Mouse (Mus musculus) T-helper 2 cell (primary cell): ENCODE results near the gene Magi1.

Source experiments
- in situ Hi-C: fragments of 300-600 bp; cut with MboI, MseI; formaldehyde crosslinking; loops from one replicate; pipeline ENCODE4 v1.15.1; 2025; ENCODE audit warnings: high pct_unique_total_duplicates

Gene Magi1

DNA sequence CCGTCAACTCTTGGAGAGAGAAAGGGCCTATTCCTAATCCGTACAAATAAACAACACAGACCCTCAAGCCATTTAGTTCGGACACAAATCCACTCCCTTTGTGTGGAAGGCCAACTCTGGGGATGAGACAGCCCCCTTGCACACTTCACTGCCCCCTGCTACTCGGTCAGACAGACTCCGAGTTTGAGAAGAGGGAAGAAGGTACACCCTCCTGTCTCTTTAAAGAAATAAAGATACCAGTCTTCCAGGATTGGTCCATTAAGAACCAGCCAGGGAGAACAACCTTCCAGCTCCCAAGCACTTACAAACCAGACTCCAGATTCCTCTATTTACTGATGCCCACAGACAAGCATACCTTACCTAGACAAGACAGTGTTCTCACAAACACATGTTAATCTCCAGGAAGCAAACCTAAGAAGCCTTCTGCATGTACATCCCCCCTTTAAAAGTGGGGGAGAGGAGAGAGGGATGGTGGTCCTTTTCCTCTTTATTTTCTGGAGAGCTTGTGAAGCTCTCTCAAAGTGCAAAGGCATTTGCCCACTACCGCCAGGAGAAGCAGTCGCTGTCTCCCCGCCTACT, 371.6 kb downstream of the Magi1 start:
- in situ Hi-C loops: no loop called here

GRCm38 (mm10) chr6:93911420-93911819, 372.3 kb downstream of the Magi1 start:
- in situ Hi-C loops: no loop called here

- in situ Hi-C loops: no loop called here
These were observed 373.7 kb downstream of the Magi1 start for GRCm38 (mm10) chr6:93909976-93910375.

GRCm38 (mm10) chr6:93904987-93905386, 378.7 kb downstream of the Magi1 start:
- in situ Hi-C loops: no loop called here

GRCm38 (mm10) chr6:93902239-93902638, 381.5 kb downstream of the Magi1 start:
- in situ Hi-C loops: no loop called here

DNA sequence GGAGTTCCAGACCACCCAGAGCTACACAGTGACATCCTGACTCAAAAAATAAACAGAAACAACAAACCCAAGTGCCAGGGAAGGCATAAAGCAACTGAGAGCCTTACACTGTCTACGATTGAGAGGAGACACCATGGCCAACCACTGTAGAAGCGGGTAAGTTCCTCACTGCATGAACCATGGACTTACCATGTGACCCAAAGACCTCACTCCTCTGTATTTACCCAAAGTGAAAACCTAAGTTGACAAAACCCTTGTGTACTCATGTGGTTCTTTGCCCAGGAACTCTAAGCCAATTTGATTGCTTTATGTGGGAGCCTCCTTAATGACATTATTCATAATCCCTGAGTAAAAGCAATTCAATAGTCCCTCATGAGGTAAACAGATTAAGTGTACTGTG, 382.3 kb downstream of the Magi1 start:
- in situ Hi-C loops: no loop called here

GRCm38 (mm10) chr6:93897512-93897911, 386.2 kb downstream of the Magi1 start:
- in situ Hi-C loops: no loop called here

- in situ Hi-C loops: no loop called here
These were observed 388.0 kb downstream of the Magi1 start for GRCm38 (mm10) chr6:93895721-93896120.

DNA sequence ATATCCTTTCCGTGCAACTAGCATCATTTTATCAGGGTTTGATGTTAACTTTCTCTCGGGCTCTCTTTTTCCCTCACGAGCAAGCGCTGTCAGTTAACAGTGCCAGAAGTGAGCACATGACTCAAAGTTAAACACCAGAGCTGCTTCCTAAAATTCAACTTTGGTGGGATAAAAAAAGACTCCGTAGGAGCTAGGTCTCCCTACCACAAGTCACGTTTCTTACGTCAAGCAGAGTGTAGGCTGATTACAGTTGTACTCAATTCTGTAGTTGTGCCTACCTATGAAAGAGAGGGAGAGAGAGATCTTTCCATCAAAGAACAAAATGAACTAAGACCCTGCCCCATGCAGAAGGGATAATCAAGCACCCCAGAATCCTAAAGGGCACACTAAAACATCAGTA, 389.8 kb downstream of the Magi1 start:
- in situ Hi-C loops: no loop called here

- in situ Hi-C loops: no loop called here
These were observed 390.8 kb downstream of the Magi1 start for GRCm38 (mm10) chr6:93892922-93893321.

DNA sequence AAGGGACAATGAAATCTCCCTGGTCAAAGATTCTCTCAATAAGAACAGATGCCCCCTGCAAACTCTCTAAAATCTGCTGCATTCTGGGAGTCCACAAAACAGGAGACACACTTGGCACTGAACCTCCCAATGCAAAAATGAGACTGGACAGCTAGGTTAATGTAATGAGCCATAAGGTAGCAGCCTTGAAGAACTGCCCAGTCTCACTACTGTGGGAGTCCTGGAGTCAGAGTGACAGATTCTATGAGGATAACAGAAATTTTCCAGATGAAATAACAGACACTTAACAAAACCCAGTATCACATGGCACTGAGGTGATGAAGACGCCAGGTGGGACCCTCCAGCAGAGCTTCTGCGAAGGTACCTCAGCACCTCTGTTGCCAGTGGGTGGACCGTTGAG, 393.7 kb downstream of the Magi1 start:
- in situ Hi-C loops: no loop called here

GRCm38 (mm10) chr6:93877337-93877736, 406.4 kb downstream of the Magi1 start:
- in situ Hi-C loops: no loop called here

DNA sequence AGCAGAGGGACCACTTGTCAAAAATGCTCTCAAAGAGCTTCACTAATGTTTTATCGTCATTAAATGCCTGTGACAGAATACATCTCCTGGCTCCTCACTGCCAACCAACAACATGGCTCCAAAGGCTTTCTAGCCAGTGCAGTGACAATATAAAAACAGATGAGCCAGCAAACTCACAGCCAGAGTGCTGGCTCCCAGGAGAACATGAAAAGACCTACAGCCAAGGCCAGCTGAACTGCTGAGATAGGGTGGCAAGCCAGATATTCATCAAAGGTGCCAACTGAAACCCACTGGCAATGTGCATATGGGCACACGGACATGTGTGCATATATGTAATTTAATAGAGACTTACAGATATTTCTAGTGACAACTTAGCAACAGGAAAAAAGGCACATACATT, 408.8 kb downstream of the Magi1 start:
- in situ Hi-C loops: no loop called here

DNA sequence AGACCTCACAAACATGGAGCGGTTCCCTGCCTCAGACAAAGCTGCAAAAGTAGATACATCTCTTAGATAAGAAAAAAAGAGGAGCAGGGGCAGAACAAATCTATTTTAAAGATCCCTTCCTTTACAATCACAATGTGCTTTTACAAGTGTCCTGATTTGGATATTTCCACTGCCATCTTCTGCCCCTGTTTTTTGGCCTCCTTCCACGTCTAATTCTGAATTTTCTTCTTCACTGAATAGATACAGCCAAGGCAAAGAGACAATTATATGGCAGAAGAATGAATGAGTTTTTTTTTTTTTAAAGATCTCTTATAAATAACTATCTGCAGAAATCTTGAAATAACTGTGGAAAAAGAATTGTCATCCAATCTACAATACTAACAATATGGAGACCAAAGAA, 409.3 kb downstream of the Magi1 start:
- in situ Hi-C loops: no loop called here

GRCm38 (mm10) chr6:93873536-93873935, 410.2 kb downstream of the Magi1 start:
- in situ Hi-C loops: no loop called here

DNA sequence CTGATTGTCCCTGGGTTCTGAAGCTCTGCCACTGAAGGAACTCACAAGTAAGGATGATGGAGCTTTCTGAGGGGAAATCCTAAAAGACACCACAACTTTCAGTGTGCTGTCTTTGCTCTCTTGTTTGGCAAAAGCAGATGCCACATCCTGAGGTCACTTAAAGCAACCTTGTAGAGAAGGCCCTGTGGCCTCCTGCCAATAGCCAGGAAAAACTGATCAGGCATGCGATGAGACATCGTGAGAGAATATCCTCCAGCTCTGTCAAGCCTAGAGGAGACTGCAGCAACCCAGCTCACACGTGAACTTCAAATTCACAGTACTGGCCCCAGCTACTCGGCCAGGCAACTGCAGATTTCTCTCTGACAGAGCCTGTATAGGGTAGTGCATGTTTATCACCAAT, 412.2 kb downstream of the Magi1 start:
- in situ Hi-C loops: no loop called here

DNA sequence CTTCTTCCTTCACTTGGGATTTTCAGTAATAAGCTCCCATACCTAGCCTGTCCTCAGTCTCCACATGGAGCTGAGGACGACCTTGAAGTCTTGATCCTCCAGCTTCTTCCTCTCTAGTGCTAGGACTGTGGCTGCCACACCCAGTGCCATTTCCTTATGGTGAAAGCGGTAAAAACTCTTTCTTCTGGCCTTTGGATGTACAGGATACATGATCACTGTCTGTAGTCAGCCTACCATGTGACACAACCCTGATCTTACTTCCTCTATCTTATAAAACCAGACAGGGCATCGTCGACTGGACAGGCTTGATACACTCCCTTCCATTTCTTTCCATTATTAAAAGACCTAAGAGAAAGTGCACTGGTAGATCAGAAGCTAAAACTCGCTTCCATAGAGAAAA, 413.7 kb downstream of the Magi1 start:
- in situ Hi-C loops: no loop called here

DNA sequence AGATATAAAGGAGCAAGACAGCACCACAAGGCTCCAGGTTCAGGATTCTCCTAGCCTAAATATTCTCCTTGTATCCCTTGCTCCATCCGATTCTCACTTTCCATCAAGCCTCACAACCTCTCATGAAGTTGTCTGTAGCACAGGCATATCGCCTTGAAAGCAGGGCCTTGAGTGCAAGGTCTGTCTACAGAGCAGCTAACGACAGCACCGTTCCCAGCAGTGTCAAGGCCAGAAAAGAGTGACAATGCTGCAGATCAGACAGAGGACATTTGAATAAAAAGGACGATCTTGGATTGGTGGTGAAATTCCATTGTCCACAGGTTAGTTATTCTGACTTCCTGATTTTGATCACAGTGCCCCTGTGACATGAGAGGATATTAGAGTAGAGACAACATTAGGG, 421.5 kb downstream of the Magi1 start:
- in situ Hi-C loops: no loop called here

- in situ Hi-C loops: no loop called here
These were observed 426.9 kb downstream of the Magi1 start for GRCm38 (mm10) chr6:93856783-93857182.

DNA sequence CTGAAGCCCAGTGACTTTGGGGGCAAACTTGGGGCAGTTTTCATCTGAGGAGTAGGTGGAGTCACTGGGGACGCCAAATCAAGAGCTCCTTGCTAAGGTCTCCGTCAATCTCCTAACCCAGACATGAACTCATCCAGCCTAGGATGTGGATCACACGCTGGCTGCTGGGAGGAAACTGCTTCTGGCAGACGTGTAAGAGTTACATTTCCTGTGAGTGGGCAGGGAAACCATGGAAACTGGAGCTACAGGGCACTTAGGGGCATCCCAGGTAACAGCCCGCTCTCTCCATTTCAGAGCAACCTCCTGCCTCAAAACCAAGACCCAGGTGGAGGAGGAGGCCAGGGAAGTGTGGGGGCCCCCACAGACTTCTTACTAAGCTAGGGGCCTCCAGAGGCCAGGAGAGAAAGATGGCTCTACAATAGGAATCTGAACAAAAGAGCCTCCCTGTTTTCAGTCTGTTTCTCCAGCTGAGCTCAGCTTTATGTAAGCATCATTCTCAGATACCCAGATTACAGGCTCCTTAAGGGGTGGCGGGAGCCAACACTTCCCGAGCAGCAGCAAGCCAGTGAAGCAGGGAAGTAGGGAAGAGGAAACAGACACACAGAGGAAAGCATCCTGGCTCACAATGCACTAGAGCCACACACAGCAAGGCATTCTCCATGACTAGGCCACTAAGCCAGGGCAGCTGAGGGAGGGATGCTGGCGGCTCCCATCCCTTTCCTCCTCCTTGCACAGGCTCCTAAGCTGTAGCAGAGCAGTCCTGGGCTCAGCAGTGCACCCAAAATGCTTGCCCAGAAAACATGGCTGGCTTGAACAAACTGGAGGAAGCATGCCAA, 427.7 kb downstream of the Magi1 start:
- in situ Hi-C loops: no loop called here

DNA sequence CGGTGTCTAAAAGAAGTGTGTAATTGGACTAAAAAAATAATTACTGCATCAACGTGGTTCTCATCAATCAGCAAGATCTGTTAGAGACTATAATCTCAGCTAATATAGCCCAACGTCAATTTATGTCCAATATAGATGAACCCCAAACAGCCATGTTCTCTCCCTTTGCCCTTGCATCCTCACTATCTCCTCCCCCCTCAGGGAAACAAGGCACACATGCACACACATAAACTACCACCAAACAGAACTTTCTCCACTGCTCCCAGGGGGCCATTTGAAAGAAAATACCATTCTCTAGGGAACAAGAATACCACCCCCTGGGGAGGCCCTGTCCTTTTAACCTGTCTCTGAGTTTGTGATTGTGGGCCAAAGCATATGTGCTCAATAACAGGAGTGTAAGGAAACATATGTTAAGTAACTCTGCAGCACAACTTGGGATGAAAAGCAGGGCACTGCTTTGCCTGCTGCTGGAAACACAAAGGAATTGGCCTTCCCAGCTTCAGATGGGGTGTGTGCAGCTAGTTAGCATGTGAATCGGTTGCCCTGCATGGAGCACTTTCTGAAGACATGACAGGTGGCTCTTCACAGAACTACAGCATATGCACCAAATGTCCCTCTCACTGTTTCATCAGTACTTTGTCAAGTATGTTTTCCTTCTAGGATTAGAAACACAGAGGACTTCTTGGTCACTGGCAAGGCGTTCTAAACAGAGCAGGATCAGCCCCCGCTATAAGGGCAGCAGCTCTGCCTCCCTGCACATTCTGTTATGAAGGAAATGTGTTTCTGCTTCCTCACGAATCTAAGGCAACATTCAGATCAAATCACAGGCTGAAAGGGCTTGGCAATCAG, 434.6 kb downstream of the Magi1 start:
- in situ Hi-C loops: no loop called here

DNA sequence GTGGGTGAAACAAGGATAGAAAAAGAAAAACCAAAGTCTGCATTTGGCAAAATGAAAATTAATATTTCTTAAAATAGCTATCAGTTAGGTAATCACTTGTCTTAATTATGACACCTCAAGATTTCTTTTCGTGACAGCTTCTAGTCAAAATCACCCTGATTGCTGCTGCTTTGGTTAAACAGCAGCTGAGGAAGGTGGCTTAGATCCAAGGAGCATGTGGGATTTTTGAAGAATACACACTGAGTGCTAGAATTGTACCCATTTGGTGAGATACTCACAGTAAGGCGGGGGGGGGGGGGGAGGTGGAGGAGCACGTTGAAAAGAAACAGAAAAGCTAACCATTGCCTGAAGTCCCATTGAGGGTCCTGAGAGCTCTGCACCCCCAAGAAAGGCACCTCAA, 438.2 kb downstream of the Magi1 start:
- in situ Hi-C loops: no loop called here

- in situ Hi-C loops: no loop called here
These were observed 438.6 kb downstream of the Magi1 start for GRCm38 (mm10) chr6:93845080-93845479.
